Mouse (Mus musculus): ENCODE data around the gene Nr3c2.

Gene Nr3c2

DNA sequence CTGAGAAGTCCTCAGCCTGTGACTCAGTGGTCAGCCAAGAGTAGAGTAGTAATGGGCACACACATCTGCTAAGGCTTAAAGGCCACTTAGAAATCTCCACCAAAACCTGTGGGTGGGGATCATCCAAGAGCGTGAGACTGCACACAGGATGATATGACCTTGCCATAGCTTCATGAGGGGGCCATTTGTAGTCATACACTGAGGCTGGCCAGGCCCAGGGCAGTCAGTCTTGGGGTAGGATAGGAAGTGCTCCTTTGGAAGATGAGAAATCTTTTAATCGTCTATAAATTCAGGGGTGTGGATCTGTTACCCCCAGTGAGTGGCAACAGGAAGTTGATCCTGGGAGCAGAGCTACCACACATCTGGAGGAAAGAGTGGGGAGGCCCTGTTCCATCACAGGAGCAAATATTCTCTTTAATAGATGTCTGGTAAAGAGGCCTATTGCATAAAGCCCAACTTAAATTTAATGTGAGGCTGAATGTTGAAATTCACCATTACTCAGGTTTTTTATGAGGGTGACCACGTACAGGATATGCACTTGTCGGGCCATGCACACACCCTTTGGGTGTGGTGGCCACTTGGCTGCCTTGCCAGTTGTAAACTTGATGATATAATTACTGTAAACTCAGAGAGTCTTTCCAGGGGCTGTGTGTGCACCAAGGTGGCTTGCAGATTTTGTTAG, 270.7 kb downstream of the Nr3c2 start:
- DNase-seq (ENCODE audit: low read depth, low spot score) = no peak

GRCm38 (mm10) chr8:77170439-77170759, 271.2 kb downstream of the Nr3c2 start:
- DNase-seq (ENCODE audit: low read depth, low spot score) = no peak

- no peak for DNase-seq (ENCODE audit: low read depth, low spot score)
Measured at GRCm38 (mm10) chr8:77173075-77173657, 273.9 kb downstream of the Nr3c2 start.

- no peak for DNase-seq (ENCODE audit: low read depth, low spot score)
Measured at GRCm38 (mm10) chr8:77173736-77174135, 274.5 kb downstream of the Nr3c2 start.

DNA sequence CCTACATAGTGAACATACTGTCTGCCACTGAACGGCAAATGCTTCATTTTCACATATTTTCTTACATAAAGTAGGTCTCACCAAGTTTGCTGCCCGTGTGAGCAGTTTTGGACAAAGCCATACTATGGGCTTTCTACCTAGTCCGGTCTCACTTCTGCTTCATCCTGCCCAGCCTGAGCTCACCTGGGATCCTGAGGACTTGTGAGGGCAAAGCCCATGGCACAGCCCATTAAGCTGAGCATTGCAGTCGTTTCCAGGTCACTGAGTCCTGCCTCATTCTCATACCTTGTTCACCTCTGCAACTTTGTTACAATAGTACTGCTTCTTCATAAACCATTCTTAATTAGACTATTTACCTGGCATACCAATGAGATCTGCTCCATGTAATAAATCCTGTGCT, 276.2 kb downstream of the Nr3c2 start:
- no peak for DNase-seq (ENCODE audit: low read depth, low spot score)

DNA sequence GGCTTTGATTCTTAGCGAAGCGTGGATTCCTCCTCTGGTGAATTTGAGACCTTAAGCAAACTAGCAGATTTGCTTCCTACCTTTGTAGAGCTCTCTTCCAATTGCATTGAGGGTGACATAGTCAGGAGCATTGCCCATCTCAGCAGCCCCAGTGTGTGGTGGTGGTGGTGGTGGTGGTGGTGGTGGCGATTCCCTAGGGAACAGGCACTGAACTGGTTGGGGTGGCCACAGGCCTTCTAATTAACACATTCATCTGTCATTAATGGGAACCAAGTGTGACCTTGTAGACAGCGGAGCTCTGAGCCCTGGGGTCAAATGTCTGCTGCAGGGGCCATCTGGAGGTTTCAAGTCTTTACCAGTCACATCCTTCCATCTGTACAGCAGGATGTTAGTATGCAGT, 277.1 kb downstream of the Nr3c2 start:
- DNase-seq (ENCODE audit: low read depth, low spot score) = no peak

DNA sequence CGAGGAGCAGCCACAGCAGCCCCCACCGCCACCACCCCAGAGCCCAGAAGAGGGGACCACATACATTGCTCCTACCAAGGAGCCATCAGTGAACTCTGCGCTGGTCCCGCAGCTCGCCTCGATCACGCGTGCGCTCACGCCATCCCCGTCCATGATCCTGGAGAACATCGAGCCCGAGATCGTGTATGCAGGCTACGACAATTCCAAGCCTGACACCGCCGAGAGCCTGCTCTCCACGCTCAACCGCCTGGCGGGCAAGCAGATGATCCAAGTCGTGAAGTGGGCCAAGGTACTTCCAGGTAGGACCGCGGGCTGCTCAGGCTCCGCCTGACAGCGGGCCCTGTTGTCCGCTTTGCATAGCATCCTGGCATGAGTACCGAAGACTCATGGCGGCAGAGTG, 286.6 kb downstream of the Nr3c2 start:
- DNase-seq (ENCODE audit: low read depth, low spot score) = no peak

DNA sequence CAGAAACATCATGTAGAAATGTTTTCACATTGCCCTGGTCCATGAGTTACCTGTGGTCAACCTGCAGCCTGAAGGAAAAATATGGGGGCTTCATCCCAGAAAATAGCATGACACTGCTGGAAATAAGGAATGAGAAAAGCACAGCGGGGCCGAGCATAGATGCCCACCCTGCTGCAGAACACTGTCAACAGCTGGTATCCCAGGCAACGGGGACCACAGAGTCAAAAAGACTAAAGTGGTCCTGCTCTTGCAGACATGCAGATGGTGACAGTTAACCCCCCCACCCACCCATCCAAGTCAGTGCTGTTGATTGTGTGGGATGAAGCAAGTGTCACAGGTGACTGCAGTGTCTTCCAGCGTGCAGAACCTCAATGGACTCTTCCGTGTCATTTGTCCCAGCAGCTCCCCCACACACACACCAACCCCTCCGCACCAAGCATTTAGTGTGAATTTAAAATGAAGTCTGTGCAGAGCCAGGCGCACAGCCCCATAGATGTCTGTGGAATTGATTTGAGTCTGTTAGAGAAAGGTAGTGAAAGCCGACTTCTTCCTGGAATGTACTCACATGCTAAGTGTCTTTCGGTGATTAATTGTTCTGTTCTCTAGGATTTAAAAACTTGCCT, 287.8 kb downstream of the Nr3c2 start:
- DNase-seq (ENCODE audit: low read depth, low spot score) = no peak

- DNase-seq (ENCODE audit: low read depth, low spot score) = no peak
Measured at GRCm38 (mm10) chr8:77187748-77188147, 288.5 kb downstream of the Nr3c2 start.

DNA sequence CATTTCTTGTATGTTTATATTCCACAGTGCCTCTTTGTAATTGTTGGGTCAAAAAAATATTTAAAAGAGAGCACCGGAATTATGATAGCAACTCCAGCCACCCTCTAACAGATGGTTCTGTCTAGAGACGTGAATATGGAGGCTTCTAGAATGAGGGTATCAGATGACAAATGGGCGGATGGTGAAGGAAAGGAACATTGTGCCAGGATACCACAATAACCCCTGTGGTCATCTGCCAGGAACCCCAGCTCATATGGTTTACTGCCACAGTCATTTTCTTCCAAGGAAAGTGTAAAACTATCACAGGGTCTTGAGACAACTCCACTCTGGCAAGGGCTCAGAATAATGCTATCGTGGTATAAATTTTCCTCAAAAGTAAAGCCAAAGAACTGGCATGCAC, 289.1 kb downstream of the Nr3c2 start:
- DNase-seq (ENCODE audit: low read depth, low spot score) = no peak

GRCm38 (mm10) chr8:77189318-77189717, 290.1 kb downstream of the Nr3c2 start:
- DNase-seq (ENCODE audit: low read depth, low spot score) = no peak

GRCm38 (mm10) chr8:77190393-77190792, 291.2 kb downstream of the Nr3c2 start:
- no peak for DNase-seq (ENCODE audit: low read depth, low spot score)

- DNase-seq (ENCODE audit: low read depth, low spot score) = no peak
Measured at GRCm38 (mm10) chr8:77209297-77209696, 310.1 kb downstream of the Nr3c2 start.

DNA sequence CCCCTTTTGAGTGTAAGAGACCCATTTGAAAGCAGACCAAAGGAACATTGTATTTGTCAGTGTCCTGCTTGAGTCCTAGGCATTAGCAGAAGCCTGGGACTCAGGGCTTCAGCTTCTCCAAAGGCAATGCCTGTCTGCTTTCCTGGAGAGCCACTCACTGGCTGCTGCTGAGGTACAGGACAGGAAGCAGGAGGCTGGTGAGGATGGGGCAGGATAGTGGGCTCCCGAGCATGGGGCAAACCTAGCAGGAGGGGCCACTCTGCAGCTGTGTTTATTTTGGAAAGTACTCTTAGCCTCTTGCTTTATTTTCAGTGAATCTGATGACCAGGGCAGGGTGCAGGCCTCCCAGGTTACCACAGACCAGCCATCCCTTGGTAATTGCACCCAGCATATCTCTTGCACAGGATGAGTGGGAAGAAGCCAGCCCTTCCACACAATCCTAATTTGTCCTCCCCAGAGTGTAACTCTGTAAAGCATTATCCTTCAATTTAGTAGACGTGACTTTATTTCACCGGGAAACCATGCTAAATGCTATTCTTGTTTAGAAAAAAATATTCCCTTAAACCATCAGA, 314.7 kb downstream of the Nr3c2 start:
- no peak for DNase-seq (ENCODE audit: low read depth, low spot score)

GRCm38 (mm10) chr8:77214665-77215064, 315.4 kb downstream of the Nr3c2 start:
- no peak for DNase-seq (ENCODE audit: low read depth, low spot score)

- DNase-seq (ENCODE audit: low read depth, low spot score) = no peak
Measured at GRCm38 (mm10) chr8:77215191-77215590, 315.9 kb downstream of the Nr3c2 start.

- DNase-seq (ENCODE audit: low read depth, low spot score) = no peak
Measured at GRCm38 (mm10) chr8:77223123-77223522, 323.9 kb downstream of the Nr3c2 start.

GRCm38 (mm10) chr8:77227742-77228141, 328.5 kb downstream of the Nr3c2 start:
- DNase-seq (ENCODE audit: low read depth, low spot score) = no peak

DNA sequence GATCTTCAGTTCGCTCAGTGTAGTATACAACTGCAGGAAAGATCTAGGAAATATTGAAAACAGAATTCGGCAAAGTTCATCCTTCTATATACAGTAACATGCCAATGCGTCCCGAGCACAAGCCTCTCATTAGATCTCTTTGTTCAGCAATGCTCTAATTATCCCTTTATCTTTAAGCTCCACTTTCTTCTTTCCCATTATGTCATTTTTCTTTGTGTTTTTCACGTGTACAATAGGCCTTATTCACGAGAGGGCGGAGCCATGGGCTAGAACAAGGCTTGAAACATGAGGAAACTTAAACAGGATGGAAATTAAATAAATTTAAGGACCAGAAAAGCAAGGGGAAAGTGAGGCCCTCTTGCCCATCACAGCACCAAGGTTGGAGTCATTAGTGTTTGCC, 329.4 kb downstream of the Nr3c2 start:
- no peak for DNase-seq (ENCODE audit: low read depth, low spot score)

DNA sequence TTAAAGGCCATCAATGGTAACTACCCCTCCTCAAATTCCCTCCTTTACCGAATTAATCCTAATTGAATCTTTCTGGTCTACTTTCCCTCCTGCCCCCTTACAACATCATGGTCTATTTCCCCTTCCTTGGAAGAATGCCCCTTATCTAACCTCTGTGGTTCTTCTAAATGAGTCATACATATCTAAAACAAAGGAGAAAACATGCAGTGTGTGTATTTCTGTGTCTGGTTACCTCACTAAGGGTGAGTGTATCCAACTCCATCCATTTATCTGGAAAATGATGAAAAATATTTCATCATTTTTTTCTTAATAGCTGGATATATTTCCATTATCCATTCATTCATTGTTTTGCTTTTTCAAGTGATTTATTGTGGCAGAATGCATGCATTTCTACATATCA, 332.0 kb downstream of the Nr3c2 start:
- DNase-seq (ENCODE audit: low read depth, low spot score) = no peak

DNA sequence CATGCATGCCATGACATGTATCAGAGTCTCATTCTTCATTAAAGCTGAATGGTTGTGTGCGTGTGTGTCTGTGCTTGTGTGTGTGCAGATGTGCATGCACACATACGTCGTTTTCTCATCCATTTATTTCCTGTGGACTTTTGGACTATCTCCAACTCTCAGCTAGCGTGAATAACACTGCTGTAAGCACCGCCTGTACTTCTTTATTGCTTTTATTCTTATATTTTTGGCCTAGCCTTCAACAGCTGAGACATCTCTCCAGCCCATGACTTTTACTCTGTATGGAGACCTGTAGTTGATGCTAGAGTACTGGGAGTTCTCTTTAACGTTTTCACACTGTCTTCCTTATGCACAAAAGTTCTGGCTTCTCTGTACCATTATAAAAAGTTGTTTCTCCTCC, 332.6 kb downstream of the Nr3c2 start:
- DNase-seq (ENCODE audit: low read depth, low spot score) = no peak

GRCm38 (mm10) chr8:77232411-77232810, 333.2 kb downstream of the Nr3c2 start:
- DNase-seq (ENCODE audit: low read depth, low spot score) = no peak

GRCm38 (mm10) chr8:77236701-77237100, 337.5 kb downstream of the Nr3c2 start:
- DNase-seq (ENCODE audit: low read depth, low spot score) = no peak

All from retina, postnatal 7 days (tissue).